Mouse (Mus musculus) lung, postnatal 14 days (tissue): Measurements from ENCODE around the gene Ttc30a1.
"Not testable (repeated sequence)": the region's sequence is repeated elsewhere in the genome, so short reads cannot be mapped to it uniquely, and the experiment has no call there.

Experiments used
- DNase-seq: peaks from one replicate; pipeline ENCODE4 v3.0.0; 2021

Ttc30a1 gene

DNA sequence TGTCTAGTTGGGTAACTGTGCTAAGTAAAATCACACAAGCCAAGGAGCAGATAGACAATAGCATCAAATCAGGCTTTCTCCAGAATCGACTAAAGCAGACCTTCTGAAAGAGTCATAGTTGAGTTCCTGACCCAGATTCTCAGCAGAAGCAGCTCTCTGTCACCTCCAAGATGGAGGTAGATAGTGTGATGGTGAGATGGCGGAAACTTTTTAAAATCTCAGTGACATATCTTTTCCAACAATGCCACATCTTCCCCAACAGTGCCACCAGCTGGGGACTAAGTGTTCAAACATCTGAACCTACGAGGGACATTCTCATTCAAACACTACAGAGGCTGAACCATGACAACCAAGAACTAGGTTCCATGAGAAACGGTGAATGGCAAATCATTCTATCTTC lies 859 bp upstream of the Ttc30a1 start:
- no peak for DNase-seq

DNA sequence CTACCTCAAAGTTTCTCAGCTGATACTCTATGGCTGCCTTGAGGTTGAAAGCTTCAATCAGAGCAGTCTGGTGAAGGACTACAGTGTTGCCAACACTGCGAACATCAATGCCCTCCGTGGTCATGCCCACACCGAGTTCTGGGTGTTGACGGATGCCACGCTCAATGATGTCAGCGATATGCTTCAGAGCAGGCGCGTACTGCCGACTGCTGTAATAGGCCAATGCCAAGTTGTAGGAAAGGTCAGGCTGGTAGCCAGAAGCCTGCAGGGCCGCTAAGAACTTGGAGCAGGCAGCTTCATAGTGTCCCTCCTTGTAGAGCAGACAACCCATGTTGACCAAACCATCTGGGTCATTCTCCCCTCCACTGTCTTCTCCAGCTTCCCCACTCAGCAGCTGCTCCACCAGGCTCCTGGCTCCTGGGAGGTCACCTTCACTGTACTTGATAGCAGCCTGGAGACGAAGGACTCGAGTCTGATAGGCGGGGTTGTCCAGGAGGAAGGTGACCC lies 781 bp downstream of the Ttc30a1 start:
- not testable (repeated sequence) for DNase-seq

- DNase-seq = peak; percentile 45
Measured at GRCm38 (mm10) chr2:75977752-75978368, 3.9 kb downstream of the Ttc30a1 start, which contains the start of gene Ttc30a2. Gene Ttc30a2 (minus strand): TSS chr2:75978170.

DNA sequence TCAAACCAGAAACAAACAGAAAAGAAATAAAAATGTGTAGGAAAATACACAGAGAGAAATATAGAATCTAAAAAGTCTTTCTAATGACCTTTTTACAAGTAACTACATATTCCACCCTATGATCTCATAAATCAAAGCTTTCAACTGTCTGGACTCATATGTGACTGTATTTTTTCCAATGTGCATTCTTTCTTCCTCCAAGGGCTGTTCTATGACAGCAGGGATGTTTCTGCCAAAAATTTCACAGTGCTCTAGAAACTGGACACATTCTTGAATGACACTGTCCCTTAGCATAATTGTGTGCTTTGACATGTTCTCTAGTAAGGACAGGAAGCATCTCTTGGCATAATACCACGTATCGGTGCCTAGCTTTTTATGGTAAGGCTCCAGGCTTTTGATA lies 5.7 kb downstream of the Ttc30a1 start:
- DNase-seq = not testable (repeated sequence)

DNA sequence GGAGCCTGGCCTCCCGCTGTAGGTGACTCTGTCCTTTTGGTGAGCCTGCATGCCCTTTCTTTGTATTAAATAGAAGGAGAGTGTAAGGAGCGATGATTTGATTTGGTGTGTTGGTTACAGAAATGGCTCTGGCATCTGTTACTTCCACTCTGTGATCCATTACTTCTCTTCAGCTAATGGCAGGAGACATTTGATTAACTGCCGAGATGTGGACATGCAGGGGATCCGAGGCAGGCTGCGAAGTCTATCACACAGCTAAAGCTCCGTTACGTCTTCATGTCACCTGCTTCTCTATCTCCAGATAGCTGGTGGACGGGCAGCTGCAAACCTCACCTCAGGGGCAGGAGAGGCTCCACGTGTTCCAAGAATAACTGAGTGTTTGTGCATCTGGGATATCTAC lies 7.6 kb downstream of the Ttc30a1 start:
- no peak for DNase-seq

- DNase-seq = peak; percentile 73
Measured at GRCm38 (mm10) chr2:75964972-75965371, 16.8 kb downstream of the Ttc30a1 start.

DNA sequence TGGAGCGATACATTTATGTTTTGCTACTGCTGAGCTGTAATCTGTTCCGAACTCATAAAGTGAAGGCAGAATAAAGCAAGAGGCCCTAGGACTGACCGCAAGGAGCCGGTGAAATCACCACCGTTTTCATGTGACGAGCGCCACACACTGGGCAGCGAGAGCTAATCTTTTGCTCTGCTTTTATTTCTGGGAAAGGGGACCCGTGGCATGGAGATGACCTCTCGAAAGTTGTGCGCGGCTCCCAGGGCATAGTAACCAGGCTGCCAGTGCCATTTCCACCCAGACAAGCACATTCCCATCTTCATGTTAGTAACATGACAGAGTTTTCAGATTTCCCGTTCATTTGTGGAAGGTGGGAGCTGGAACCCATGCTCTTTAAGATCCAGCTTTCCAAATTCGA lies 17.3 kb downstream of the Ttc30a1 start:
- peak; percentile 74 for DNase-seq

- DNase-seq = no peak
Measured at GRCm38 (mm10) chr2:75964051-75964450, 17.7 kb downstream of the Ttc30a1 start.

GRCm38 (mm10) chr2:75963211-75963840 lies 18.4 kb downstream of the Ttc30a1 start:
- DNase-seq = no peak

DNA sequence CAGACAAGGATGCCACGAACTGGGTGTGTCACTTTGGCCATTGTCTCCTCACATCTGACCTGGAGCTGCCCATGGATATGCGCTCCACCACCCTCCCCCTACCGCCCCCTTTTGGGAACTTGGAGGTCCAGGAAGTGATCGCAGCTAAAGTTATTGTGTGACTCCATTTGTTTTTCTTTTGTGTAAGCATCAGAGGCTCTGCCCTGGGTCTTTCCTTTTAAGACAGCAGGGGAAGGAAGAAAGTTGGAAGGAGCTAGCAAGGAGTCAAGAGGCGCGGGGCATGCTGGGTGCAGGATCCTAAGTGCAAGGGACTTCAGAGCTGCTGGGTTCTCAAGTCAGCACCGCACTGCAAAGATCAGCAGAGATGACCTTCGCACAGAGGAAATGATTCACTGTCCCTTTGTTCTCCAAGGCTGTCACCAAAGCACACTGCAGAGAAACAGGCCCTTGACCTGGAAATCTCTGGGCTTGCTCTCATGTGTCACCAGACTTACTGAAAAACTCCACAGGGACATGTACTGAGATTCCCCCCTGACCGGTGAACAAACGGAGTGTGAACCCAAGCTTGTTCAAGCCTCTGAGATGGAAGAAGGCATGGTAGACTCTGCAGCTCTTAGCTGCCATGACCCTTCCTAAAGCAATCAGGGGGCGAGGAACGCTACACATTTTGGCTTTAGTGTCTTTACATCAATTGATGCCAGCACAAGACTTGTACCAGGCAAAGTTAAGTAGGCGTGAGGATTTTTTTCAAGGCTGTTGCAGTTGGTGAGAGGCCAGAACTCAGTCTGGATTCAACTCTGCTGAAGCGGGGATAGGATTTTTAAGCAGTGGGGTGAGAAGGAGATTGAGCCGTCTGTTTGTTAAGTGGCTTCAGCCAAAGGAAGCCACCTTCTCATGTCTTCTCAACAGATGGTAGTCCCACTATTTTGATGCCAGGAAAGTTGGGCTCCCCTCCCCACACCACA lies 21.1 kb downstream of the Ttc30a1 start:
- peak; percentile 47 for DNase-seq

GRCm38 (mm10) chr2:75959850-75960365 lies 21.9 kb downstream of the Ttc30a1 start:
- peak; percentile 14 for DNase-seq

DNA sequence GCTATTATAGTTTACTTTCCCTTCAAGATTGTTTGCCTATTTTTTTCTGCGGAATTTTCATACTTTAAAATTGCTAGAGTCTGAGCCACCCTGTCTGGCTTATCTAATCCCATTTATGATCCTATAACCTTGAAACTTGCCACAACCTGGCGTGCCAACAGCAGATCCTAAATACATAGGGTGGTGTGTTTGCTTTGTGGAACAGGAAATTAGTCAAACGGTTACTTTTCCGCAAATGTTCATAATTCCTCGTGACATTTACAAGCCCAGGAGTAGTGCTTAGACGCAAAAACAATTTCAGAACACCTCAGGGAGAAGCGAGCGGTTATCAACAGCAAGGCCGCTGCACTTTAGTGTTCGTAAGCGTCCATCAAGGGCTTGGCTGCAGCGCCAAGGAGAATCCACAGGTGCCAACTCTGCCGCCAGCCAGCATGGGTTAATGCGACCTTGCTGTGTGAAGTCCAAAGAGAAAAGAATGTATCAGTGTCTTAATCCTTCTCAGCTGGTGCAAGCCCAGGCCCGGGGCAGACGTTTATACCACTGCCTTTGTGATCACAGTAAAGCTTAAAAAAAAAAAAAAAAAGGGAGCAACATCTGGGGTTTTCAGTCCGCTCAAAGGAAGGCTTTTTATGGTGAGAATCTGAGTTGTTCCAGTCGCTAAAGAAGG lies 22.5 kb downstream of the Ttc30a1 start:
- no peak for DNase-seq

- no peak for DNase-seq
Measured at GRCm38 (mm10) chr2:75955709-75956108, 26.1 kb downstream of the Ttc30a1 start.

GRCm38 (mm10) chr2:75953320-75953719 lies 28.4 kb downstream of the Ttc30a1 start:
- DNase-seq = no peak

DNA sequence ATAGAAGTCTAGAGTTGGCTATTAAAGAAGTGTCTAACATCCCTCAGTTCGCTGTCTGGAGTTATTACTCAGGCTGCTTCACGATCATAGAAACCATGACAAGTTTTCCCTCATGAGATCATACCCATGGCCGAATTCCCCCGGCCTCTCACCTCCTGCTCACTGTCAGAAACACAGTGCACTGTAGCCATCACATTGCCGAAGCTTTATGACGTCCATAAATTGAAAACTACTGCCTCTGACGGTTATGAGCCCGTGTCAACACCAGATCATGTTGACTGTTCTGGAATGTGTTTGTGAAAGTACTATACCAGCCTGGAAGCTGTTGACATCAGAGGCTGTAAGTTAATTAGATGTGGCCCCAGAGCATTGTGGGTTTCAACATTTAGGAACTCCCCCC lies 31.1 kb downstream of the Ttc30a1 start:
- DNase-seq = no peak

DNA sequence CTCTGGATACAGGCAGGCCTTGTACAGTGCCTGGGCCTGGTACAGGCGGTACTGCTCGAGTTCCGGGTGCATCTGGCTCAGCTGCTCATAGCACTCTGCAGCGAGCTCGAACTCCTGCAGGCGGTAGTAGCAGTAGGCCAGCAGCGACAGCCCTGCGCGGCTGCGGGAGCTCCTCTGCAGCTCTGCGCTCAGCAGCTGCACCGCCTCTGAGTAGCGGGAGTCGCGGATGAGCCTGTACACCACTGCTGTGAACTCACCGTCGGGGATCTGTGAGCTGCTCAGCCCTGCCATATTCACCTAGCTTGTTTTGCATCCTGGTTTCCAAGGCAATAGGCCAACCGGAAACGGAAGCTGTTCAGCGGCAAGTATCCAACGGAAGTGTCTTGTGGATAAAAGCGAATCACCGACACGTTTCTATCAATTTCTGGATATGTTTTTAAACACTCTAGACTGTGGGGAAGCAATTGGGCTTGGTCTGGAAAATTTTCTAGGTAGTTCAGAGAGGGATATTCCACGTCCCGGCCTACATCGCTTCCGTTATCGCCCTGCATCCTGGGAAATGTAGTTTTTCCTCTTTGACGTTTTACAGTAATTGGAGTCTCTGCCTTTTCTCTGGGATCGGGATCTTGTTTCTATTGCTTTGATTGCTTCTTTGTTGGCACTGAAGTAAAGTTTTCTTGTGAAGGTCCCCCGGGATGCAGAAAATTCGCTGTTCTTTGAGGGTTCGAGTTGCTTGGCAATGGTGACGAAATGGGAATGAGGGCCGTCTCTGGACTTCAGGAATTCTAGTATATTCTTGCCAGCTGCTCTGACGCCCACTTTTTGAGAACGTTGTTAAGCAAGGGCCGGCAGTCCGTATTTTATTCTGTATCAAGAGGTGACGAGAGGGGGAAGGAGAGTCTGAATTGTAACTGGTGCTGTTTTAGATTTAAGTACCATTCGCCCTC lies 43.4 kb downstream of the Ttc30a1 start, which contains the start of gene Ttc30b:
TSS of gene Ttc30b (minus strand) at position 469 of the 947 bp plus-strand sequence.
- peak; percentile 79 for DNase-seq

- not testable (repeated sequence) for DNase-seq
Measured at GRCm38 (mm10) chr2:75937520-75938116, 44.1 kb downstream of the Ttc30a1 start.

DNA sequence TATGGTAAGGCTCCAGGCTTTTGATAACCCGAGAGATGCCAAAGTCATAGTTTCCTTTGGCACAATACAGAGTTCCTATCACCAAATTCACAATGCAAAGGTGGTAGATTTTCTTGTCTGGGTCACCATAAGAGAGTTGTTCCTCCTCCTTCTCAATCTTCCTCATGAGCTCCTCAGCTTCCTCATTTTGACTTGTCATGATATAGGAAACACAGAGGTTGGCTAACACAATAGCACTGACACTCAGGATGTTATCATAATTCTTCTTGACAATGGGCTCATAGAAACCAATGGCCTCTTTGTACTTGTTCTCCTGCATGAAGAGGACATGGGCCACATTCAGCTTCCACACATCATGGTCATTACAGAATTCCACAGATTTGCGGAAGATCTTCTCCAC lies 45.1 kb downstream of the Ttc30a1 start:
- not testable (repeated sequence) for DNase-seq

- no peak for DNase-seq
Measured at GRCm38 (mm10) chr2:75933541-75933940, 48.2 kb downstream of the Ttc30a1 start.

GRCm38 (mm10) chr2:75930941-75931340 lies 50.8 kb downstream of the Ttc30a1 start:
- DNase-seq = no peak
